Mouse (Mus musculus) midbrain, postnatal 0 days (tissue): ENCODE data around the gene Slc25a24. TPM values are rescaled to one million over a fixed set of nuclear protein-coding genes. Genes with fewer than 3 reads are reported as not detected.

ENCODE experiments used
- ATAC-seq: fragments of 200-750 bp; cut with Nextera tagmentation; 2 replicates; pipeline ENCODE4 v1.8.0; 2017; ENCODE audit warnings: moderate number of reproducible peaks, mild to moderate bottlenecking, moderate TSS enrichment, moderate library complexity; ENCODE audit not compliant: low FRiP score
- DNase-seq: peaks from one replicate; pipeline ENCODE4 v3.0.0-alpha.2; 2015; ENCODE audit warnings: low spot score
- H3K27ac ChIP-seq: fragments of 300-500 bp; sonication (generic); 2 replicates; pipeline ENCODE4 v1.5.1; 2014; ENCODE audit warnings: low read depth, mild to moderate bottlenecking, low read length, mixed read lengths
- H3K27me3 ChIP-seq: fragments of 300-500 bp; sonication (generic); 2 replicates; pipeline ENCODE4 v1.6.1; 2014; ENCODE audit warnings: low read length, control low read depth, mixed read lengths; ENCODE audit not compliant: insufficient read depth
- H3K36me3 ChIP-seq: fragments of 300-500 bp; sonication (generic); 2 replicates; pipeline ENCODE4 v1.6.1; 2014; ENCODE audit warnings: low read length, control low read depth, mixed read lengths; ENCODE audit not compliant: insufficient read depth
- H3K4me1 ChIP-seq: fragments of 300-500 bp; sonication (generic); 2 replicates; pipeline ENCODE4 v1.6.1; 2014; ENCODE audit warnings: mild to moderate bottlenecking, control low read depth, antibody characterized with exemption, low read length, mixed read lengths; ENCODE audit not compliant: insufficient read depth
- H3K4me2 ChIP-seq: fragments of 300-500 bp; sonication (generic); 2 replicates; pipeline ENCODE4 v1.6.1; 2014; ENCODE audit warnings: low read depth, mild to moderate bottlenecking, low read length, mixed read lengths; ENCODE audit not compliant: poor library complexity, severe bottlenecking
- H3K4me3 ChIP-seq: fragments of 300-500 bp; sonication (generic); 2 replicates; pipeline ENCODE4 v1.5.1; 2014; ENCODE audit warnings: low read depth, mild to moderate bottlenecking, low read length, moderate library complexity
- H3K9ac ChIP-seq: fragments of 300-500 bp; sonication (generic); replicated peaks from 2 replicates; pipeline ENCODE4 v1.6.1; 2014; ENCODE audit warnings: mild to moderate bottlenecking, low read length, moderate library complexity, mixed read lengths; ENCODE audit not compliant: poor library complexity, severe bottlenecking
- H3K9me3 ChIP-seq: fragments of 300-500 bp; sonication (generic); 2 replicates; pipeline ENCODE4 v1.6.1; 2016; ENCODE audit warnings: low read length, control low read depth
- CTCF ChIP-seq: IDR thresholded peaks from 2 replicates; pipeline ENCODE4 v1.5.1; 2016; ENCODE audit warnings: antibody characterized with exemption, mild to moderate bottlenecking
- WGBS: fragments of 180-500 bp; shearing (Covaris S2); extraction: QIAGEN DNeasy Blood & Tissue Kit; methylation state at CpG from one replicate; pipeline ENCODE4 v1.1.7; 2014; 5-methylcytosine and 5-hydroxymethylcytosine counted together
- polyA plus RNA-seq: library from polyadenylated mRNA; unstranded; fragments of >200 nt; fragmentation: Nextera tagmentation; extraction: Ambion mirVana; gene quantifications from 2 replicates; pipeline ENCODE4 v1.2.1, GENCODE M21; 2015
- total RNA-seq: library from RNA; depleted of rRNA; stranded (reverse); fragments of >200 nt; gene quantifications from 2 replicates; pipeline ENCODE4 v1.2.3, GENCODE M21; 2014

The Slc25a24 gene
- total and polyA plus RNA-seq, 2 experiments from 2014 or later = 2.9 TPM

GRCm38 (mm10) chr3:109132966-109133365, 10.0 kb downstream of the Slc25a24 start:
- DNase-seq (no peak), ATAC-seq (no peak)
- no peaks in the 10 kb centered on the region for H3K4me1 ChIP-seq
- no peak overlapping the region for H3K27ac ChIP-seq
- no peak overlapping the region for H3K9ac ChIP-seq
- no peak overlapping the region for H3K4me3 ChIP-seq
- no peak for TF ChIP-seq CTCF
- H3K27me3 ChIP-seq = no peaks in the 10 kb centered on the region
- no peak overlapping the region for H3K4me2 ChIP-seq
- 88% methylated on average over 4 of the region's 4 CpGs for WGBS
- H3K36me3 ChIP-seq = no peaks in the 10 kb centered on the region
- no peaks in the 10 kb centered on the region for H3K9me3 ChIP-seq

- Histone ChIP-seq H3K4me1 (no peaks in the 10 kb centered on the region), H3K4me3 (no peak overlapping the region), H3K27ac (no peak overlapping the region), H3K4me2 (no peak overlapping the region), H3K9ac (no peak overlapping the region), H3K27me3 (no peaks in the 10 kb centered on the region), H3K36me3 (no peaks in the 10 kb centered on the region), H3K9me3 (no peaks in the 10 kb centered on the region)
- no peak for TF ChIP-seq CTCF
- WGBS = 96% methylated on average over 15 of the region's 15 CpGs
- DNase-seq = no peak
- ATAC-seq = no peak
Observed at GRCm38 (mm10) chr3:109134036-109134435, 11.1 kb downstream of the Slc25a24 start.

GRCm38 (mm10) chr3:109135352-109135751, 12.4 kb downstream of the Slc25a24 start:
- no peak overlapping the region for H3K9ac ChIP-seq
- ATAC-seq (no peak), DNase-seq (no peak)
- TF ChIP-seq CTCF = no peak
- H3K9me3 ChIP-seq = no peaks in the 10 kb centered on the region
- no peak overlapping the region for H3K4me3 ChIP-seq
- H3K27ac ChIP-seq = no peak overlapping the region
- no peaks in the 10 kb centered on the region for H3K4me1 ChIP-seq
- H3K27me3 ChIP-seq = no peaks in the 10 kb centered on the region
- 100% methylated on average over 1 of the region's 1 CpGs for WGBS
- H3K4me2 ChIP-seq = no peak overlapping the region
- no peaks in the 10 kb centered on the region for H3K36me3 ChIP-seq

GRCm38 (mm10) chr3:109152561-109152960, 29.6 kb downstream of the Slc25a24 start:
- no peak overlapping the region for H3K4me2 ChIP-seq
- no peak overlapping the region for H3K4me3 ChIP-seq
- no peak overlapping the region for H3K27ac ChIP-seq
- no peaks in the 10 kb centered on the region for H3K27me3 ChIP-seq
- no peak overlapping the region for H3K9ac ChIP-seq
- no peaks in the 10 kb centered on the region for H3K4me1 ChIP-seq
- no peak for DNase-seq
- no peaks in the 10 kb centered on the region for H3K36me3 ChIP-seq
- TF ChIP-seq CTCF = no peak
- 61% methylated on average over 4 of the region's 4 CpGs for WGBS
- ATAC-seq = no peak
- no peaks in the 10 kb centered on the region for H3K9me3 ChIP-seq

DNA sequence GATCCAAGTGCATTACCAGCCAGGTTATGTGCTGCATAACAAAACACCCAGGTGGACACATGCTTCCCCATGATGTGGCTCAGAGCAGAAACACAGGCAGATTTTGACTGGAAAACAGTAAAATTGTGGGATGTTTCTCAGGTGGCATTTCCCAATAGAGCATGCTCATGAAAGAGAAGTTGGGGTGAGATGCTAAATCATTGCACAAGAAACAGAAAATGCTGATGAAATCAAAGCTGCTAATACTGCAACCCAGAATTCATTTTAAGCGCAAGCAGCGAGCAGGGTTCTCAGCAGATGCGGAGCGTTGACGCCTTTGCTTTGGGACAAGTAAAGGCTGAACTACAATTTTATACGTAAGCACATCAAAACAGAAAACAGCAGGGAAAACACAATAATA, 30.5 kb downstream of the Slc25a24 start:
- no peaks in the 10 kb centered on the region for H3K9me3 ChIP-seq
- no peaks in the 10 kb centered on the region for H3K27me3 ChIP-seq
- no peak for TF ChIP-seq CTCF
- 84% methylated on average over 6 of the region's 6 CpGs for WGBS
- no peak for DNase-seq
- no peak overlapping the region for H3K27ac ChIP-seq
- no peak overlapping the region for H3K4me2 ChIP-seq
- no peak overlapping the region for H3K9ac ChIP-seq
- no peaks in the 10 kb centered on the region for H3K36me3 ChIP-seq
- ATAC-seq = no peak
- H3K4me3 ChIP-seq = no peak overlapping the region
- H3K4me1 ChIP-seq = no peaks in the 10 kb centered on the region

- TF ChIP-seq CTCF = no peak
- 89% methylated on average over 4 of the region's 4 CpGs for WGBS
- no peak overlapping the region for H3K9ac ChIP-seq
Observed at GRCm38 (mm10) chr3:109155926-109156669, 33.1 kb downstream of the Slc25a24 start.

More at GRCm38 (mm10) chr3:109155926-109156669, 33.1 kb downstream of the Slc25a24 start:
- H3K4me1 ChIP-seq = no peaks in the 10 kb centered on the region
- H3K27me3 ChIP-seq = no peaks in the 10 kb centered on the region
- no peak for DNase-seq
- H3K9me3 ChIP-seq = no peaks in the 10 kb centered on the region
- no peak overlapping the region for H3K4me3 ChIP-seq
- no peaks in the 10 kb centered on the region for H3K36me3 ChIP-seq
- ATAC-seq = no peak
- H3K27ac ChIP-seq = no peak overlapping the region
- no peak overlapping the region for H3K4me2 ChIP-seq
